Mouse (Mus musculus): ENCODE data around the gene Gm973. TPM values are rescaled to one million over a fixed set of nuclear protein-coding genes. Genes with fewer than 3 reads are reported as not detected.
A peak's percentile ranks its signal among the peaks of the same experiment; 100 is the strongest.

The Gm973 gene
- total and polyA plus RNA-seq, 3 experiments, result 0.05 to 3.7 TPM; not detected in 1

- H3K9me3 ChIP-seq (replicated peaks), result no peaks in the 10 kb centered on the region
- TF ChIP-seq GATA2 (IDR thresholded peaks at IDR 0.05; ENCODE audit: borderline replicate concordance, low read depth, low read length), result no peak
- no peak for TF ChIP-seq GATA1 (IDR thresholded peaks at IDR 0.05; ENCODE audit: borderline replicate concordance, low read length)
- TF ChIP-seq POLR2AphosphoS5 (IDR thresholded peaks at IDR 0.05; ENCODE audit: insufficient replicate concordance, low read depth, low read length), result no peak
- TF ChIP-seq CTCF (IDR thresholded peaks at IDR 0.05; ENCODE audit: low read depth, low read length), result no peak
- no peak for TF ChIP-seq TAL1 (conservative IDR thresholded peaks at IDR 0.05; ENCODE audit: low read depth, low read length)
- peaks cover 22% of the 10 kb centered on the region for H3K4me1 ChIP-seq (ENCODE audit: insufficient read depth, low read depth, low read length)
- no peak overlapping the region for H3K4me3 ChIP-seq (ENCODE audit: low read depth, low read length)
- peaks cover 42% of the 10 kb centered on the region for H3K27me3 ChIP-seq (ENCODE audit: insufficient read depth, low read length)
- no peaks in the 10 kb centered on the region for H3K36me3 ChIP-seq (replicated peaks)
- DNase-seq (ENCODE audit: low spot score), result no peak
- no peak for ATAC-seq (ENCODE audit: extremely low read depth, insufficient number of reproducible peaks, low FRiP score, poor library complexity, severe bottlenecking)
Measured at GRCm38 (mm10) chr1:59603893-59604292, 87.8 kb downstream of the Gm973 start.

- Histone ChIP-seq H3K36me3 (replicated peaks) (no peaks in the 10 kb centered on the region), H3K27me3 (ENCODE audit: insufficient read depth, low read length) (peaks cover 27% of the 10 kb centered on the region), H3K4me3 (ENCODE audit: low read depth, low read length) (no peak overlapping the region), H3K9me3 (replicated peaks) (no peaks in the 10 kb centered on the region; the same call in 1 of the 2 replicates), H3K4me1 (ENCODE audit: insufficient read depth, low read depth, low read length) (peaks cover 25% of the 10 kb centered on the region)
- DNase-seq (ENCODE audit: low spot score), result no peak
- TF ChIP-seq POLR2AphosphoS5 (IDR thresholded peaks at IDR 0.05; ENCODE audit: insufficient replicate concordance, low read depth, low read length) (no peak), CTCF (IDR thresholded peaks at IDR 0.05; ENCODE audit: low read depth, low read length) (no peak)
- ATAC-seq (ENCODE audit: extremely low read depth, insufficient number of reproducible peaks, low FRiP score, poor library complexity, severe bottlenecking), result no peak
Measured at GRCm38 (mm10) chr1:59606479-59606878, 90.4 kb downstream of the Gm973 start.

GRCm38 (mm10) chr1:59607071-59607470 is 91.0 kb downstream of the Gm973 start:
- H3K9me3 ChIP-seq (replicated peaks), result no peaks in the 10 kb centered on the region; the same call in 1 of the 2 replicates
- no peaks in the 10 kb centered on the region for H3K36me3 ChIP-seq (replicated peaks)
- TF ChIP-seq TAL1 (conservative IDR thresholded peaks at IDR 0.05; ENCODE audit: low read depth, low read length), result no peak
- TF ChIP-seq GATA1 (IDR thresholded peaks at IDR 0.05; ENCODE audit: borderline replicate concordance, low read length), result no peak
- no peak for TF ChIP-seq CTCF (IDR thresholded peaks at IDR 0.05; ENCODE audit: low read depth, low read length)
- no peak for TF ChIP-seq POLR2AphosphoS5 (IDR thresholded peaks at IDR 0.05; ENCODE audit: insufficient replicate concordance, low read depth, low read length)
- no peak for TF ChIP-seq GATA2 (IDR thresholded peaks at IDR 0.05; ENCODE audit: borderline replicate concordance, low read depth, low read length)
- H3K4me1 ChIP-seq (ENCODE audit: insufficient read depth, low read depth, low read length), result peaks cover 25% of the 10 kb centered on the region
- DNase-seq (ENCODE audit: low spot score) (no peak), ATAC-seq (ENCODE audit: extremely low read depth, insufficient number of reproducible peaks, low FRiP score, poor library complexity, severe bottlenecking) (no peak)
- H3K4me3 ChIP-seq (ENCODE audit: low read depth, low read length), result no peak overlapping the region
- H3K27me3 ChIP-seq (ENCODE audit: insufficient read depth, low read length), result peaks cover 23% of the 10 kb centered on the region

GRCm38 (mm10) chr1:59608125-59608762 is 92.2 kb downstream of the Gm973 start:
- no peaks in the 10 kb centered on the region for H3K36me3 ChIP-seq (replicated peaks)
- DNase-seq (ENCODE audit: low spot score) (no peak), ATAC-seq (ENCODE audit: extremely low read depth, insufficient number of reproducible peaks, low FRiP score, poor library complexity, severe bottlenecking) (no peak)
- peaks cover 11% of the 10 kb centered on the region for H3K27me3 ChIP-seq (ENCODE audit: insufficient read depth, low read length)
- TF ChIP-seq CTCF (IDR thresholded peaks at IDR 0.05; ENCODE audit: low read depth, low read length) (no peak), POLR2AphosphoS5 (IDR thresholded peaks at IDR 0.05; ENCODE audit: insufficient replicate concordance, low read depth, low read length) (no peak), GATA2 (IDR thresholded peaks at IDR 0.05; ENCODE audit: borderline replicate concordance, low read depth, low read length) (no peak), GATA1 (IDR thresholded peaks at IDR 0.05; ENCODE audit: borderline replicate concordance, low read length) (no peak), TAL1 (conservative IDR thresholded peaks at IDR 0.05; ENCODE audit: low read depth, low read length) (no peak)
- H3K4me3 ChIP-seq (ENCODE audit: low read depth, low read length), result peak overlapping the region; percentile 9; the same call in 1 of the 2 replicates
- H3K4me1 ChIP-seq (ENCODE audit: insufficient read depth, low read depth, low read length), result peaks cover 25% of the 10 kb centered on the region
- H3K9me3 ChIP-seq (replicated peaks), result no peaks in the 10 kb centered on the region; the same call in 1 of the 2 replicates

GRCm38 (mm10) chr1:59608920-59609319 is 92.9 kb downstream of the Gm973 start:
- TF ChIP-seq GATA1 (IDR thresholded peaks at IDR 0.05; ENCODE audit: borderline replicate concordance, low read length), result no peak
- no peak for TF ChIP-seq CTCF (IDR thresholded peaks at IDR 0.05; ENCODE audit: low read depth, low read length)
- no peak for TF ChIP-seq TAL1 (conservative IDR thresholded peaks at IDR 0.05; ENCODE audit: low read depth, low read length)
- TF ChIP-seq GATA2 (IDR thresholded peaks at IDR 0.05; ENCODE audit: borderline replicate concordance, low read depth, low read length), result no peak
- no peak for TF ChIP-seq POLR2AphosphoS5 (IDR thresholded peaks at IDR 0.05; ENCODE audit: insufficient replicate concordance, low read depth, low read length)
- DNase-seq (ENCODE audit: low spot score) (peak; percentile 64), ATAC-seq (ENCODE audit: extremely low read depth, insufficient number of reproducible peaks, low FRiP score, poor library complexity, severe bottlenecking) (peak; percentile 67; the same call in 1 of the 2 replicates)
- H3K27me3 ChIP-seq (ENCODE audit: insufficient read depth, low read length), result peaks cover 9% of the 10 kb centered on the region
- peaks cover 26% of the 10 kb centered on the region for H3K4me1 ChIP-seq (ENCODE audit: insufficient read depth, low read depth, low read length)
- H3K36me3 ChIP-seq (replicated peaks), result no peaks in the 10 kb centered on the region
- H3K4me3 ChIP-seq (ENCODE audit: low read depth, low read length), result no peak overlapping the region
- H3K9me3 ChIP-seq (replicated peaks), result no peaks in the 10 kb centered on the region; the same call in 1 of the 2 replicates

- ATAC-seq (ENCODE audit: extremely low read depth, insufficient number of reproducible peaks, low FRiP score, poor library complexity, severe bottlenecking) (no peak), DNase-seq (ENCODE audit: low spot score) (no peak)
- H3K27me3 ChIP-seq (ENCODE audit: insufficient read depth, low read length), result peaks cover 8% of the 10 kb centered on the region; the same call in 1 of the 2 replicates
- H3K4me1 ChIP-seq (ENCODE audit: insufficient read depth, low read depth, low read length), result peaks cover 29% of the 10 kb centered on the region
- no peak overlapping the region for H3K4me3 ChIP-seq (ENCODE audit: low read depth, low read length)
- no peaks in the 10 kb centered on the region for H3K36me3 ChIP-seq (replicated peaks)
- no peaks in the 10 kb centered on the region; the same call in 1 of the 2 replicates for H3K9me3 ChIP-seq (replicated peaks)
- TF ChIP-seq POLR2AphosphoS5 (IDR thresholded peaks at IDR 0.05; ENCODE audit: insufficient replicate concordance, low read depth, low read length), result no peak
- peak; percentile 65; the same call in 1 of the 2 replicates for TF ChIP-seq CTCF (IDR thresholded peaks at IDR 0.05; ENCODE audit: low read depth, low read length)
Measured at GRCm38 (mm10) chr1:59609458-59609857, 93.4 kb downstream of the Gm973 start.

All from G1E (cell line).